Mouse (Mus musculus) ZHBTc4 (cell line): ENCODE measurements around the gene Gm527.
A peak's percentile ranks its signal among the peaks of the same experiment; 100 is the strongest.

Experiments used
- DNase-seq: peaks from one replicate; pipeline ENCODE4 v3.0.0-alpha.2; 2011; ENCODE audit warnings: low read depth, low spot score

The Gm527 gene

DNA sequence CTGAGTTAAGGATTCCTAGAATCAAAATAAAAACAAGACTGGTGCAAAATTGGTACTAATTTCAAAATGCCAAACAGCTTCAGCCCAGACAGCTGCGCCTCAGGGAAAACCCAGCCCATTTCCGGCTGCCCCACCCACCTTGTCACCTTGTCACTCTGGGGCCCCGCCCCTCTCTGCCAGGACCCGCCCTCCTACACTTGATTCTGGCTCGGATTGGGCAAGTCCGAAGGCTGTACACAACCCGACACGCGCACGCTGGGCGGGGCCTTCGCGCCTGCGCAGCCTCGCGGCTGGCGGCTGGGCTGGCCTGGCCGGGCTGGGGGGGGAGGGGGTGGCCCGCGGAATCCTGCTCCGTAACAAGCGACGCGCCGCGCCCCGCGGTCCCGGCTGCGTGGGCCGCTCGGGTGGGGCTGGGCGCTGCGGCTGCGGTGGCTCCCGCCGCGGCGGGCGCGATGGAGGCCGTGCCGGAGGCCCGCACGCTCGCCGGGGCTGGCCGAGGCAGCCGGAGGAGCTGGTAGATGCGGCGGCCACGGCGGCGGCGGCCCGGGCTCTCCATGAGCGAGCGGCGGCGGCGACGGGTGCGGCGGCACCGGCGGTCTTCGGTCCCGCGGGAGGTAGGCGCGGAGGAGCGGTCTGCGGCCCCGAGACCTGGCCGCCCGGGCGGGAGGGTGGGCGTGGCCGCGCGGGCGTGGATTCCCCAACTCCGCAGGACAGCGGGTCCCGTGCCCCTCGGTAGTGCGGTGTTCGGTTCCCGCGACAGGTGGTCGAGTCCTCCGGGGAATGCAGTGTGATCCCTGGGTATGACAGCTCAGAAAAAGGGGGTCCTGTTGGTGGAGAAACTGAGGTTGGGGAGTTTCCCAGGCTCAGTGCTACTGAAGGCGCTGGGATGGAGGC is at the start of gene Gm527:
Gene Gm527 (plus strand): TSS at position 329 of the 894 bp plus-strand sequence.
- peak; percentile 98 for DNase-seq

GRCm38 (mm10) chr12:64871103-64871502 is 46.6 kb upstream of the Gm527 start:
- no peak for DNase-seq

GRCm38 (mm10) chr12:64897060-64897730 is 20.5 kb upstream of the Gm527 start:
- peak; percentile 68 for DNase-seq

DNA sequence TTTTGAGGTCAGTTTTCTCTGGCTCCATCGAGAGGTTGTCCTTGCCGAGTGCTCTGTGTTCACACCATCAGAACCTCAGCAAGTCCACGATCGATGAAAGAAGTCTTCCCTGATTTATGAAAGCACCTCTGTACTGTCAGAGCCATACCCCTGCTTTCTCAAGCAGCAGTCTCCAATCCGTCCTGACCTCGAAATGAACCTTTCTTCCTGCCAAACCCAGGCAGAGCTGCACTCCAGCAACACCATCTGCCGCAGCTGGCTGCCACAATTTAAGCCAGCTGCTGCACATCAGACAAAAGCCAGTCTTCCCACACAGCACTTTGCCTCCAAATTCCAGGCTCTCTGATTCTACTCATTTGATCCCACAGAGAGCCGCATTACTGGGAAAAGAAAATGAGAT is 15.2 kb upstream of the Gm527 start:
- DNase-seq: no peak

- no peak for DNase-seq
Observed at GRCm38 (mm10) chr12:64903186-64903585, 14.5 kb upstream of the Gm527 start.

GRCm38 (mm10) chr12:64912996-64913395 is 4.7 kb upstream of the Gm527 start:
- DNase-seq: no peak

DNA sequence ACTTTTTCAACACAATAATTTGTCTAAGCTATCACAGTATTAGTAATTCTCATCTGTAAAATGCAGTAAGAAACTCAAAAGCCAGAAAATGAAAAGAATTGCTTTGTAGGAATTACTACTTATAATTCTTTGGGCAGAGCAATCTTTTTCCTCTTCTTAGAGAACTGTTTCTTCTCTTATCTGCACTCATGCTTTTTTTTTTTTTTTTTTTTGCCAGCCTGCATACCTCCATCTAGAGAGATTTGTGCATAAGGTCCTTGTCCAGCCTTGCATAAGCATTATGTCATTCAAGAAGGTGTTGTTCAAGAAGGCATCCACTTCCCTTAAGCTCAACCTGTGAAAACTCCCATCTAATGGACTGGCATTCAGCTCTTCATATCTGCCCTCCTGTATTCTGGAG is 971 bp upstream of the Gm527 start:
- no peak for DNase-seq

DNA sequence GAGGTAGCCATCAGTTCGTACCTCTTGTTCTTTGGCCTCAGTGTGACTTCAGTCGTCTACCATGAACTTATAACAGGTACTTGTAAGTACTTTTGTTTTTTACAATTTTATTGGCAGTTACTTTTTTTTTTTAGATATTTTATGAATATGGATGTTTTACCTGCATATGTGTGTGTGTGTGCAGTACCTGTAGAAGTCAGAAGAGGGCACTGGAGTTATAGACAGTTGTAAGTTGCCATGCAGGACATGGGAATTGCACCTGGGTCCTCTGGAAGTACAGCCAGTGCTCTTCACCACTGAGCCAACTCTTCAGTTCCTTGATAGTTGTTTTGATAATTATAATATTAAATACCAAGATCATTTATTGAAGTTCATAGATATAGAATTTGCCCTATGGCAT is 19.8 kb downstream of the Gm527 start:
- peak; percentile 40 for DNase-seq

DNA sequence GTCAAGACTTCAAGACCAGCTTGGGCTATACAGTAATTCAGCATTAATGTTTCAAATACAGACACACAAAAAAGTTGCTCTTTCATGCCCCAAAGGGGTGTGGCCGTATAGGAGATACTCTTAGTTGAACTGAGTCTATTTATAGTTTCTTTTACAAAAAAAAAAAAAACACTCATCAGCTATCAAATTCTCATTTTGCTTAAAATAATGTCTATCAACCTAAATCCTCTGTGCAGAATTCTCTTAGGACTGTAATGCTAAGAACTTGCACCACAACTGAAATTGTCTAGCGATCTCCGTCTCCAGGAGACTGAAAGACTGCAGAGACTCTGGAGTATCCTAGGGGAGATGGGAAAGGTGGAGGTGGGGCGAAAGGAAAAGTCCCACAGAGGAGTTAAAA is 46.9 kb downstream of the Gm527 start:
- no peak for DNase-seq

GRCm38 (mm10) chr12:64965124-64966026 is 47.7 kb downstream of the Gm527 start, which contains the start of the genes Klhl28 and Togaram1:
Gene Klhl28, minus strand, starts transcription at chr12:64965534.
Gene Togaram1, plus strand, starts transcription at chr12:64965804.
- DNase-seq: peak; percentile 100

DNA sequence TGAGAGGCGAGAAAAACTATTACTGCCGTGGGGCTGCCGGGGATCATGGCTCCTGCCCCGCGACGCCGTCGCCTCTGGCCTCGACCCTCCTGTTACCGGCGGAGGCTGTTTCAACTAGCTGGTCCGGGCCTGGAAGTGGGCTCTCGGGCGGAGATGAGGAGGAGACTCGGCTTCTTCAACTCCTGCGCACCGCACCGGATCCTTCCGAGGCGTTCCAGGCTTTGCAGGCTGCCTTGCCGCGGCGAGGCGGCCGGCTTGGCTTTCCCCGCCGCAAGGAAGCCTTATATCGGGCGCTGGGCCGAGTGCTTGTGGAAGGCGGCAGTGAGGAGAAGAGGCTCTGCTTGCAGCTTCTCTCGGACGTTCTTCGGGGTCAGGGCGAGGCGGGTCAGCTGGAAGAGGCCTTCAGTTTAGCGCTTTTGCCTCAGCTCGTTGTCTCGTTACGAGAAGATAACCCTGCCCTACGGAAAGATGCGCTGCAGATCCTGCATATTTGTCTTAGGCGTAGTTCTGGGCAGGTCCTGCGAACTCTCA is 48.5 kb downstream of the Gm527 start:
- DNase-seq: peak; percentile 67

GRCm38 (mm10) chr12:64966652-64967435 is 49.1 kb downstream of the Gm527 start:
- DNase-seq: no peak

GRCm38 (mm10) chr12:64967470-64967869 is 49.8 kb downstream of the Gm527 start:
- DNase-seq: peak; percentile 23

DNA sequence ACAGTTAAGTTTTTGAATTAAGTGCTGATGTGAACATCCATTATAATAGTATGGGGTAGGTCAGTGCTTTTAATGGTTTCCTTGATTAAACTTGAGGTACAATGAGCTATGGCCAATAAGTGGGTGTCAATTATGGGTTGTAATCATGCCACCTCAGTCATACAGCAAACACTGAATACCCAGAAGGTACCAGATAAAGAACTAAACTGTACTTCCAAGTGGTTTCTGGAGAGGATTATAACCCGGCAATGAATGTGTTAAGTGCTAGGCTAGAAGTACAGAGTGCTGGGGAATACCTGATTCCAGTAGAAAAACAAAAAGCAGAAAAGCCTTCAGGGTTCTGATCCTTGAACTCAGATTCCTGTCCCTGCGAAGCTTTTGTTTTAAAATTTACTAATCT is 50.4 kb downstream of the Gm527 start:
- no peak for DNase-seq

GRCm38 (mm10) chr12:64971399-64971798 is 53.7 kb downstream of the Gm527 start:
- DNase-seq: no peak

- no peak for DNase-seq
Observed at GRCm38 (mm10) chr12:64972063-64972462, 54.4 kb downstream of the Gm527 start.
